Mouse (Mus musculus): Measurements from ENCODE around the gene Vps39.
A peak's percentile ranks its signal among the peaks of the same experiment; 100 is the strongest.

Vps39 gene

GRCm38 (mm10) chr2:120299866-120300265 is 53.1 kb downstream of the Vps39 start:
- no peak for DNase-seq (ENCODE audit: low spot score in 2 of 2)

- no peak for DNase-seq (ENCODE audit: low spot score in 2 of 2)
Observed at GRCm38 (mm10) chr2:120296160-120296559, 56.8 kb downstream of the Vps39 start.

- DNase-seq (ENCODE audit: low spot score in 2 of 2), result no peak
Observed at GRCm38 (mm10) chr2:120291471-120292078, 61.4 kb downstream of the Vps39 start.

DNA sequence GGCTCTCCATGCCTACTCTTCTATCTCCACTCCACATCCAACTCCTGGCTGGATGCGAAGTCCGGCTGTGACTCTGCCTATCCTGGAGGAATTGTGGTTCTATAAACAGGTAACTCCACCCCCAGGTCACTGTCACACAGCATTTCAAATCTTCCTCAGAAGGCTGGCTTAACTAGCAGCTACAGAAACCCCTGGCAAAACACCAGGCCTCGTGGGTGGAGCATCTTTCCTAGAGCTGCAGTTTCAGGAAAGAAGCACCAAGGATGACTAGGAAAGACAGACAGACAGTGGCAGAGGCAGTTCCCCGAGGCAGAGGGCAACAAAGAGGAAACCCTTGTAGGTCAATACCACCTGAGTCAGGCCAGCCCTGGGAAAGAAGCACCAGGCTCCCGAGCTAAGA is 63.9 kb downstream of the Vps39 start, which contains the start of gene Pla2g4d:
Gene Pla2g4d, minus strand, starts transcription at position 203 of the 400 bp plus-strand sequence.
- DNase-seq (ENCODE audit: low spot score in 2 of 2), result no peak

DNA sequence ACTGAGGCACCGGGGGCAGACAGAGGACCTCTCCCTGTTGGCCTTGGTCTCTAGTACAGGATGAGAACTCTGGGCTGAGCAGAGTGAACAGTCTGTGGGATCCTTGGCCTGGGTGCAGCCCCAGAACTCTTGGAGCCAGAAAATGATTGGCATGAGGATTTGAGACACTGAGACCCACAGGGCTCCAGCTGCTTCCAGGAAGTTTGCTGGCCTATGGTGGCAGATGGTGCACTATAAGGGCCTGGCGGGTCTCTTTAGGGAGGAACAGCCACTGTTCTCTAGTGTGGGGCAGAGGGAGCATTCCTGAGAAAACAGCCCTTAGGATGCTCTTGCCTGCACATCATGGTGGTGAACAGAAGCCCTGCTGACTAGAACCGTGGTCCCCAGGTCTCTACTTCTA is 64.5 kb downstream of the Vps39 start:
- no peak for DNase-seq (ENCODE audit: low spot score in 2 of 2)

DNA sequence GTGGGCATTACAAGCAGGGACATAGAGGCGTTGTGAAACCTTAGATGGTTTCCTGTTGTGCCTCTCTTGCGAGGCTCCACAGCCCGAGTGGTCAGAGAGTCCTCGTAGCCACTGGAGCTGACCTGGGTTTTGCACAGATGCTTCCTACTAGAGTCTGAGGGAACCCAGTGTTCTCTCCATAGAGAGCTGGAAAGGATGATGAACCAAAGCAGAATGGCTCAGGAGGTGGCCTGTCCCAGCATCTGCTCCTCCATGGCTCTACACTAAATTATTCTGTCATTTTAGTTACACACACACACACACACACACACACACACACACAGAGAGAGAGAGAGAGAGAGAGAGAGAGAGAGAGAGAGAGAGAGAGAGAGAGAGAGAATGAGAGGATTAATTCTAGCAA is 67.3 kb downstream of the Vps39 start:
- DNase-seq (ENCODE audit: low spot score in 2 of 2), result no peak

DNA sequence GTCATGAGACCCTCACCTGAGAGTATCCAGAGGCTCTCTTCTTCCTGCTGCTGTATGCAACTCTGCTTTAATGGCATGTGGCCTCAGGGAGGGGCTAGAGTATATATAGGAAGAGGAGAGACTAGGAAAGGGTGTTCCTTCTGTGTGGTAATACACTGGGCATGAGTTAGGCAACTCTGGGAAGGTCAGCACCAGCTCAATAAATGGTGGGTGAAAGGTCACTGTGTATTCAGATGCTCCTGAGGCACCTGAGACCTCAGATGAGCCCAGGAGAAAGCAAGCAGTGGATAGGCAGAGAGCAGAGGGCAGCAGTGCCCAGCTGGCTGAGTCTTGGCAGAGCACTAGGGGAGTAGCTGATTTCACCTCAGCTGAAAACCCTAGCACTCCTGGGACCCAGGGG is 68.2 kb downstream of the Vps39 start:
- DNase-seq (ENCODE audit: low spot score in 2 of 2), result no peak

DNA sequence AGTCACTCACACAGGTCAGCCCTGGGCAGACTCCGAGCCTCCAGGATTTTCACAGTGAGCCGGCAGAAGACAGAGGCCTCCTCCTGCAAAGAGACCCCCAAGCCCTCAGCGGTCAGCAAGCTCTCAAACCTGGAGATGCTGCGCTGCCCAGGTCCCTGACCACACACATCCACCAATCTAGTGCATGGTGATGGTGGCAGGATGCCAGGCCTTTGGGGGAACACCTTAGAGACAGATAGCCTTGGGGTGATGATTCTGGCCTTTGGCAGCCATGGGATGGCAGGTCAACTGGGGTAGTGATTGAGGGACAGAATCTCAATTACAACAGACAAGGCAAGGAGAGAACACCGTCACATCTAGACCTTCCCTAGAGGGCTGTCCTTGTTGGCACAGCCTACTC is 68.8 kb downstream of the Vps39 start:
- no peak for DNase-seq (ENCODE audit: low spot score in 2 of 2)

- no peak for DNase-seq (ENCODE audit: low spot score in 2 of 2)
Observed at GRCm38 (mm10) chr2:120283550-120283949, 69.4 kb downstream of the Vps39 start.

- no peak for DNase-seq (ENCODE audit: low spot score in 2 of 2)
Observed at GRCm38 (mm10) chr2:120281221-120281620, 71.7 kb downstream of the Vps39 start.

DNA sequence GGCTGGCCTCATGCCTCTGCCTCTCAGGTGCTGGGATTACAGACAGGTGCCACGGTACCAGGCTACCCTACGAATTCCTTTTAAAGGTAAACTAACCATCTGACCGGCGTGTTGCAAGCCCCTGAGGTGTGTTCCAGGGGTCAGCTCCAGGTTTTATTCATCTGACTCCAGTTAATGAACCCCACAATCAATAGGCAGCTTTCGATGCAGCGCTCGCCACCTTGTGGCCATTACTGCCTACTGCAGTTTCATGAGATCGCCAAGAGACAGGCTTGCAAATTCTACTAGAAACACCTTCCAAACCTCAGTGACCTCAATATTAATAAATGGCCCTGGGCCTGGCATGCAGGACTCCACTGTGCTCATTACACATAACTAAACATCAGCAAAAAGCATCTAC is 73.0 kb downstream of the Vps39 start:
- peak; percentile 58 to 59 for DNase-seq (ENCODE audit: low spot score in 2 of 2)

GRCm38 (mm10) chr2:120276951-120277350 is 76.0 kb downstream of the Vps39 start:
- DNase-seq (ENCODE audit: low spot score in 2 of 2), result no peak

DNA sequence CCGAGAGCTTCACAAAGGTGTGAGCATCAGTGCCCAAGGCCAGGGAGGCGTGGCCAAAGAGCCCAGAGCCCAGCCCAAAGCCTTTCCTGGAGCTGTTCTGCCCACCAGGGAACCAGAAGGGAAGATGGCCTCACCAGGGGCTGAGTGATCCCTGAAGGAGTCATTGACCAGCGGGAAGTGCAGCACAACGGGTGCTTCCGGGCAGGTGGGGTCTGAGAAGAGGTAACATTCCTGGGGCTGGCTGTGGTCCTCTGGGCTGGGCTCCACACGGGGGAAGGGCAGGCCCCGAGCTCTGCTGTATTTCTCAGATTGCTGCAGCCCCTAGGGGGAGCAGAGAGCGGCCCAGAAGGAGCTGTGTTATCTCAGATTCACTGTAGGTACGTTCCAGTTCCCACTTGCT is 84.3 kb downstream of the Vps39 start:
- no peak for DNase-seq (ENCODE audit: low spot score in 2 of 2)

Data from frontal cortex, postnatal 25 days (tissue).